Mouse (Mus musculus) thymus, adult 18-20 months (tissue): Measurements from ENCODE around the gene Slc35a3.
A peak's percentile ranks its signal among the peaks of the same experiment; 100 is the strongest.
"Not testable (repeated sequence)": the region's sequence is repeated elsewhere in the genome, so short reads cannot be mapped to it uniquely, and the experiment has no call there.

ENCODE experiments used
- DNase-seq, 2 experiments: peaks; one replicate each; pipeline ENCODE4 v3.0.0; 2022; ENCODE audit warnings: mixed read lengths in 2 of 2

Gene Slc35a3

GRCm38 (mm10) chr3:116695666-116695985 lies 17.0 kb downstream of the Slc35a3 start:
- DNase-seq, result no peak

GRCm38 (mm10) chr3:116694955-116695665 lies 17.5 kb downstream of the Slc35a3 start:
- DNase-seq, result no peak

- DNase-seq, result no peak
These were observed 18.3 kb downstream of the Slc35a3 start for GRCm38 (mm10) chr3:116694312-116694711.

- no peak for DNase-seq
These were observed 31.5 kb downstream of the Slc35a3 start, which contains the start of gene Gm43191 for GRCm38 (mm10) chr3:116681160-116681559. Gene Gm43191 (minus strand): TSS chr3:116681260.

- not testable (repeated sequence) for DNase-seq
These were observed 48.4 kb downstream of the Slc35a3 start for GRCm38 (mm10) chr3:116664281-116664680.

- DNase-seq, result peak; percentile 97
These were observed 50.2 kb downstream of the Slc35a3 start, which contains the start of gene Mfsd14a for GRCm38 (mm10) chr3:116662463-116662863. Gene Mfsd14a (minus strand): TSS chr3:116662677.

- DNase-seq, result peak; percentile 22 to 32
These were observed 50.7 kb downstream of the Slc35a3 start for GRCm38 (mm10) chr3:116661870-116662414.

GRCm38 (mm10) chr3:116661288-116661869 lies 51.3 kb downstream of the Slc35a3 start:
- no peak for DNase-seq

GRCm38 (mm10) chr3:116659856-116660430 lies 52.7 kb downstream of the Slc35a3 start:
- no peak for DNase-seq

- DNase-seq, result no peak
These were observed 53.6 kb downstream of the Slc35a3 start for GRCm38 (mm10) chr3:116658928-116659565.

GRCm38 (mm10) chr3:116656184-116656965 lies 56.3 kb downstream of the Slc35a3 start:
- no peak for DNase-seq

- not testable (repeated sequence) for DNase-seq
These were observed 58.6 kb downstream of the Slc35a3 start for GRCm38 (mm10) chr3:116654051-116654450.

GRCm38 (mm10) chr3:116653278-116653945 lies 59.2 kb downstream of the Slc35a3 start:
- no peak for DNase-seq

GRCm38 (mm10) chr3:116652033-116652446 lies 60.6 kb downstream of the Slc35a3 start:
- no peak for DNase-seq

- no peak for DNase-seq
These were observed 61.9 kb downstream of the Slc35a3 start for GRCm38 (mm10) chr3:116650698-116651097.

GRCm38 (mm10) chr3:116648805-116649204 lies 63.8 kb downstream of the Slc35a3 start:
- DNase-seq, result no peak

GRCm38 (mm10) chr3:116646387-116646786 lies 66.2 kb downstream of the Slc35a3 start:
- DNase-seq, result no peak

- no peak for DNase-seq
These were observed 70.3 kb downstream of the Slc35a3 start for GRCm38 (mm10) chr3:116642373-116642772.

GRCm38 (mm10) chr3:116641811-116642371 lies 70.7 kb downstream of the Slc35a3 start:
- no peak for DNase-seq

- no peak for DNase-seq
These were observed 72.6 kb downstream of the Slc35a3 start for GRCm38 (mm10) chr3:116640024-116640423.

- no peak for DNase-seq
These were observed 74.1 kb downstream of the Slc35a3 start for GRCm38 (mm10) chr3:116638572-116638971.
